Comparison of ENCODE assay signal across 11 mouse cellular contexts in genomic region chr7:128433213-128433612, GRCm38 (mm10). TPM values are rescaled to one million over a fixed set of nuclear protein-coding genes. Genes with fewer than 3 reads are reported as not detected.
DNase-seq lines count a peak whose midpoint lies in the region; ATAC-seq and TF ChIP-seq lines count a peak whose summit lies in the region.
"Had no signal": no experiment of that assay in that cellular context is flagged by ENCODE, and none has a peak within 500 bp of the region (broad histone marks: within the 10 kb centered on the region; RNA-seq: fewer than 3 reads in every experiment).

No protein-coding gene starts in this region.

- no peak for TF ChIP-seq POLR2A in thymus, adult 2 months (IDR thresholded peaks at IDR 0.05; ENCODE audit: control insufficient read depth, extremely low read depth, insufficient read depth, low read length, poor library complexity)

- no peak for ATAC-seq in intestine, embryonic 15.5 days

- H3K4me1 ChIP-seq in thymus, adult 2 months (replicated peaks; ENCODE audit: control insufficient read depth, insufficient read depth, low read length): no peaks in the 10 kb centered on the region
- H3K4me1 ChIP-seq in intestine, embryonic 15.5 days (replicated peaks): no peaks in the 10 kb centered on the region

- TF ChIP-seq CTCF in thymus, adult 2 months (IDR thresholded peaks at IDR 0.05; ENCODE audit: borderline replicate concordance, control insufficient read depth, extremely low read depth, insufficient read depth, low read length, poor library complexity): no peak

- no peaks in the 10 kb centered on the region for H3K9me3 ChIP-seq in intestine, embryonic 15.5 days

- no peak overlapping the region for H3K4me2 ChIP-seq in intestine, embryonic 15.5 days (replicated peaks)

- no peaks in the 10 kb centered on the region for H3K36me3 ChIP-seq in thymus, adult 2 months (ENCODE audit: control insufficient read depth, insufficient read depth, low read length)
- no peaks in the 10 kb centered on the region for H3K36me3 ChIP-seq in intestine, embryonic 15.5 days

- no peak overlapping the region for H3K27ac ChIP-seq in thymus, adult 2 months (ENCODE audit: control insufficient read depth, insufficient read depth, low read length)
- H3K27ac ChIP-seq in intestine, embryonic 15.5 days: no peak overlapping the region

- WGBS in thymus, adult 2 months: 87% methylated on average over 1 of the region's 1 CpGs
- WGBS in intestine, embryonic 15.5 days: 43% methylated on average over 1 of the region's 1 CpGs

- H3K9ac ChIP-seq in intestine, embryonic 15.5 days: no peak overlapping the region

- H3K27me3 ChIP-seq in thymus, adult 2 months (ENCODE audit: control insufficient read depth, insufficient read depth, low read length): no peaks in the 10 kb centered on the region
- no peaks in the 10 kb centered on the region for H3K27me3 ChIP-seq in intestine, embryonic 15.5 days (replicated peaks)

- intact Hi-C loops in left cerebral cortex, postnatal 14 days (cut with DNase I): no loop called here

- DNase-seq in embryo, embryonic 11 days: peak; percentile 18
- DNase-seq in embryo, embryonic 10.5 days (ENCODE audit: low spot score): no peak
- peak; percentile 40 to 46 for DNase-seq in left cerebral cortex, postnatal 14 days (ENCODE audit: low spot score in 2 of 2)
- no peak for DNase-seq in left cerebral cortex, adult 18-20 months (ENCODE audit: low spot score in 2 of 2)
- peak; percentile 54 for DNase-seq in thymus, postnatal 14 days
- no peak for DNase-seq in thymus, adult 2 months
- DNase-seq in urinary bladder, postnatal 36 days (ENCODE audit: low spot score in 2 of 2): no peak
- DNase-seq: adrenal gland, adult 2 months; cerebellum, adult 9-11 months; kidney, adult 9 months had no signal

- no peak overlapping the region for H3K4me3 ChIP-seq in thymus, adult 2 months (ENCODE audit: control insufficient read depth, insufficient read depth, low read length)
- no peak overlapping the region for H3K4me3 ChIP-seq in intestine, embryonic 15.5 days (replicated peaks)

RNA-seq across cellular contexts. Expression of gene Rgs10, which starts 14.7 kb away (rescaled TPM):
- total RNA-seq in left cerebral cortex, postnatal 14 days (2021): 10 to 100 TPM; 47.2 to 48.8 TPM
- total RNA-seq in left cerebral cortex, adult 18-20 months (2021): 10 to 100 TPM; 49.5 to 52.5 TPM
- 62.5 and 71.8 TPM in 2 replicates for polyA plus RNA-seq in thymus, adult 2 months (2012; rRNA removed)
- polyA plus RNA-seq in intestine, embryonic 15.5 days (2015; fragmentation: Nextera tagmentation; extraction: Ambion mirVana): 26.4 and 30.5 TPM in 2 replicates

RNA-seq across cellular contexts. Expression of gene Tial1, which starts 28.3 kb away (rescaled TPM):
- 10 to 100 TPM; 91.7 to 98.2 TPM for total RNA-seq in left cerebral cortex, postnatal 14 days (2021)
- total RNA-seq in left cerebral cortex, adult 18-20 months (2021): 100 to 1,000 TPM in 1 of 2 experiments, 10 to 100 TPM in 1; 94.6 to 101 TPM
- polyA plus RNA-seq in thymus, adult 2 months (2012; rRNA removed): 43.8 and 54.6 TPM in 2 replicates
- 19.9 and 24.2 TPM in 2 replicates for polyA plus RNA-seq in intestine, embryonic 15.5 days (2015; fragmentation: Nextera tagmentation; extraction: Ambion mirVana)

Comparison
In these comparisons a context has a peak if more than half of its experiments do, and no peak if none do; other contexts are left out.
1. DNase-seq: peak in embryo, embryonic 11 days (single experiment), left cerebral cortex, postnatal 14 days (2 of 2) and thymus, postnatal 14 days (single experiment); none in embryo, embryonic 10.5 days (single experiment), left cerebral cortex, adult 18-20 months (0 of 2), thymus, adult 2 months (single experiment) and urinary bladder, postnatal 36 days (0 of 2).